In genomic region chr1:187704921-187705320, GRCm38 (mm10) we compare ENCODE assay signal across 15 mouse cellular contexts.
"Had no signal": no experiment of that assay in that cellular context is flagged by ENCODE, and none has a peak within 500 bp of the region (broad histone marks: within the 10 kb centered on the region; RNA-seq: fewer than 3 reads in every experiment).

No protein-coding gene starts in this region.

- H3K36me3 ChIP-seq: kidney, embryonic 15.5 days; liver, embryonic 13.5 days; midbrain, embryonic 12.5 days; midbrain, embryonic 15.5 days; neural tube, embryonic 13.5 days had no signal

- H3K27me3 ChIP-seq: kidney, embryonic 15.5 days; liver, embryonic 13.5 days; midbrain, embryonic 12.5 days; midbrain, embryonic 15.5 days; neural tube, embryonic 13.5 days had no signal

- H3K27ac ChIP-seq: kidney, embryonic 15.5 days; left cerebral cortex, adult 2 months; liver, embryonic 13.5 days; midbrain, embryonic 12.5 days; midbrain, embryonic 15.5 days; neural tube, embryonic 13.5 days had no signal

- H3K9me3 ChIP-seq: kidney, embryonic 15.5 days; midbrain, embryonic 12.5 days; midbrain, embryonic 15.5 days; neural tube, embryonic 13.5 days had no signal

- DNase-seq: kidney, postnatal 10 days; kidney, postnatal 36 days; layer of hippocampus, postnatal 36 days; liver, embryonic 13.5 days; lung, adult 2 months; lung, postnatal 14 days; lung, postnatal 4 days; thymus, adult 18-20 months; thymus, postnatal 36 days had no signal

- H3K9ac ChIP-seq: kidney, embryonic 15.5 days; liver, embryonic 13.5 days; midbrain, embryonic 12.5 days; midbrain, embryonic 15.5 days; neural tube, embryonic 13.5 days had no signal

- H3K4me1 ChIP-seq: kidney, embryonic 15.5 days; liver, embryonic 13.5 days; midbrain, embryonic 15.5 days had no signal

- H3K4me3 ChIP-seq: kidney, embryonic 15.5 days; left cerebral cortex, adult 2 months; liver, embryonic 13.5 days; midbrain, embryonic 12.5 days; midbrain, embryonic 15.5 days; myocyte; neural tube, embryonic 13.5 days had no signal
